Mouse (Mus musculus): ENCODE data around the gene Kcnk16.
"Not testable (repeated sequence)": the region's sequence is repeated elsewhere in the genome, so short reads cannot be mapped to it uniquely, and the experiment has no call there.

Kcnk16 gene

DNA sequence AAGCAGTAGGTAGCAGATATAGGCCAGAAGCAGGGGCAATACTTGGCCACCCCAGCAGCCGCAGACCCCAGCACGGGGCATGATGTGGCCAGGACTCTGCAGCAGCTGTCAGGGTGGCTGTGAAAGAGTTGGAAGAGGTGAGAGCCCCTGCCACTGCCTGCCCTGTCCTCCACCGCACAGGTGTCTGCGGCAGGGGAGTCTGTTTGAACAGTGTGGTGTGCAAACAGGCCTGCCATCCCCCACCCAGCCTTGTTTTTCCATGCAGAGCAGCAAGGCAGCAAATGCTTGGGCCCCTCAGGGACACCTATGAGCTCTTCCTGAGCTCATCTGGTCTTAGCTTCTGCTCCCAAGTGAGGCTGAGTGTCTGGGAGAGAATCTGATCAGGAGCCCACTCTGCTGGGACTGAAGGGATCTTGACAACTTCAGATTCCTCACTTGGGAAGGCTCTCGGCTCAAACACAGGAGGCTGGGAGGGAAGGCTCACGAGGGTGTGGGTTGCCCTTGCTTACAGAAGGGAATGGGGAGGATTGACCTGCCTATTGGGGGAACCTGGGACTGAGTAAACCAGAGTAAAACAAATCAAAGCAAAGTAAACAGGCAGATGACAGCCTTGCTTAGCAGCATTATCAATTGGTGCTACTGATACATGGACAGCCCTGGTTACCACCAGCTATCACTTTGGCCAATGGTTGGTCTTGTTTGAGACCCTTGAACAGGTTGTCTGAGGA, at the start of gene Kcnk16:
Gene Kcnk16 (minus strand): TSS at position 118 of the 728 bp plus-strand sequence.
- DNase-seq (ENCODE audit: low read depth, low spot score): no peak

DNA sequence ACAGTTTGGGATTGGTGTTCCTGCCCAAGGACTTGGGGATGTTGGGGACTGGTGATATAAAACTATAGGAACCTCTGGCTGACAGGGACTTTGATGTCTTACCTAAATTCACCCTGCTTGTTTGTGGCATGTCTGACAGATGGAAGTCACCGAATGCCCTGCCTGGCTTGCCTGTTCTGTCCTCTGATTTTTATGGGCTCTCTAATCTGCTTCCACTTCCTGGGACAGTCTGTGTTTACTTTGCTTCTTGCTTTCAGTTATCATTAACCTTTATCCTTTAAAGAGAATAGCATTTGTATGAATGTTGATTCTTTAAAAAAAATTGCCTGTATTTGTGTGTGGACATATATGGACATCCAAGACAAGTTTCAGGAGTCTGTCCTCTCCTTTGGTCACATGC, 46.1 kb upstream of the Kcnk16 start:
- no peak for DNase-seq (ENCODE audit: low read depth, low spot score)

DNA sequence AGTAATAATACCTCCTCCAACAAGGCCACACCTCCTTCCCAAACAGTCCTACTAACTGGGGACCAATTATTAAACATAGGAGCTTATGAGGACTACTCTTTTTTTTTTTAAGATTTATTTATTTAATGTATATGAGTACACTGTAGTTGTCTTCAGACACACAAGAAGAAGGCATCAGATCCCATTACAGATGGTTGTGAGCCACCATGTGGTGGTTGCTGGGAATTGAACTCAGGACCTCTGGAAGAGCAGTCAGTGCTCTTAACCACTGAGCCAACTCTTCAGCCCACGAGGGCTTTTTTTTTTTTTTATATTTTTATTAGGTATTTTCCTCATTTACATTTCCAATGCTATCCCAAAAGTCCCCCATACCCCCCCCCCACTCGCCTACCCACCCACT, 36.1 kb upstream of the Kcnk16 start:
- not testable (repeated sequence) for DNase-seq (ENCODE audit: low read depth, low spot score)

DNA sequence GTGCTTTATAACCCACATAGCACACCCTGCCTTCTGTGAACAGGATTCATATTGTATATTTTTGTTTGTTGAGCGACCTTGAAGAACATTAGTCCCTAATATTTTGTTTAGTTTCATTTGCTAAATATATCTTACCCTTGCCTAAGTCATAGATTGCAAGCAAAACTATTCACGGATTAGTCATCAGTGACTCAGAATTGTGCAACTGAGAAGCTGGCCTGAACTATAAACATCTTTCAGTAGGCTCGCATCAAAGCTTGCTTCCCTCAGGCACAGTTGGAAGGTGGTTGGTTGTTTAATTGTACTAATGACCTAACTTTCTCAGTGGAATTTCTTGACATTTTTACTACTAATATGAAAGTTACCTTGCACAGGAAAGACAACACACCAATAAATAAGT, 29.1 kb upstream of the Kcnk16 start:
- DNase-seq (ENCODE audit: low read depth, low spot score): no peak

DNA sequence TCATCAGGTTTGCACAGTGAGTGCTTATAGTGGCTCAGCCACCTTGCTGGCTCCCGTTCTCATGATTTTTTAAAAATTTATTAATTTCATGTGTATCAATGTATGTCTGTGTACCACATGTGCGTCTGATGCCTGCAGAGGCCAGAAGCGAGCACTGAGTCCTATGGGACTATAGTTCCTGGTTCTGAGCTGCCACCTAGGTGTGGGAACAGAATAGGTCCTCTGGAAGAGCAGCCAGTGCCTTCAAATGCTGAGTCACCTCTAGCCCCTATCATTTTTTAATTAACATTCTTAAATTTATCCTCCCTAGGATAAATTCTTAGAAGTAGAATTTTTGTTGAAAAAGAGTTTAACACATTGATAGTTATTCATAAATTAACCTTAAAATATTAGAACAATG, 28.6 kb upstream of the Kcnk16 start:
- no peak for DNase-seq (ENCODE audit: low read depth, low spot score)

DNA sequence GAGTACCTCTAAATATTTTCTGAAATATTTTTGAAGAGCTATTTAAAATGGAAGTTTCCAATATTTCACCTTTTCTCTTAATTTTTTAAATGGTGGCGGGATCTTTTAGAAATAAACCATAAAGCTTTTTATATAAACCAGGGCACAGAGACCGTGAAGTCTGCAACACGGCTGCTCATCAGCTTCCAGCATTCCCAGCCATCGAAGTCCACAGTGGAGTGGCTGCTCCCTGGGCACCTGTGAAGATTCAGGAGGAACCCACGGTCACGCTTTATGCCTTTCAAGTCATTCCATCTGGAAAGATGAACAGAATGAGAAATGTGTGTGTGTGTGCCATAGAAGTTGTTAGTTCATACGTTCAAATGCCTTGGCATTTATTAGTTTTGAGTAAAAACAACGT, 25.9 kb upstream of the Kcnk16 start:
- DNase-seq (ENCODE audit: low read depth, low spot score): no peak

DNA sequence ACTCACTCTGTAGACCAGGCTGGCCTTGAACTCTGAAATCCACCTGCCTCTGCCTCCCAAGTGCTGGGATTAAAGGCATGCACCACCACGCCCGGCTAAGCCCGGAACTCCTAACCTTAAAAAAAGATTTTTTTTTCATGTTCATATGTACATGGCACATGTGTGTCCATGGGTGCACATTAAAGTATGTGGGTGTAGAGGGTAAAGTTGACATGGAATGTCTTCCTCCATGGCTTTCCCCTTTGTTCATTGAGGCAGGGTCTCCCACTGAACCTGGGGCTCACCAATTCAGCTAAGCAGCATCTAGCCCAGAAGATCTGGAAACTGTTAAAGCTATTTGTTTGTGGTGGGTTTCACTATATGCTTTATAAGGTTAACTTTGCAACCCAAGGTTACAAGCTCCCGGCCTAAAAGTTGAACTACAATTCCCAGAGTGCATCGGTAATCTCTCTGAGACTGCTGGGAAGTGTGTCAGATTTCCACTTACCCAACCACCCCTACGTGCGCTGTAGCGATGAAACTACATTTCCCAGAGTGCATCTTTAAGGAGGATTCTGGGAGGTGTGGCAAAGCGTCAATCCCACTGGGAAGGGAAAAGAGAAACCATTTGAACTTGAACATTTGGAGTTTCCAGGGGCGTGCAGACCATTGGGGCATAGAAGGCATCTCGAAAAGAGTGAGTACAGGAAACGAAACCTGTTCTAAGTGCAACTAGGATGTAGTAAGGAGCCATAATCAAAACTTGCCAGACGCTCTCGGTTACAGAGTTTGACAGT, 25.3 kb upstream of the Kcnk16 start, which contains the start of gene Nudt13:
Gene Nudt13 (plus strand): TSS at position 581 of the 776 bp plus-strand sequence.
- peak; percentile 82 for DNase-seq (ENCODE audit: low read depth, low spot score)

DNA sequence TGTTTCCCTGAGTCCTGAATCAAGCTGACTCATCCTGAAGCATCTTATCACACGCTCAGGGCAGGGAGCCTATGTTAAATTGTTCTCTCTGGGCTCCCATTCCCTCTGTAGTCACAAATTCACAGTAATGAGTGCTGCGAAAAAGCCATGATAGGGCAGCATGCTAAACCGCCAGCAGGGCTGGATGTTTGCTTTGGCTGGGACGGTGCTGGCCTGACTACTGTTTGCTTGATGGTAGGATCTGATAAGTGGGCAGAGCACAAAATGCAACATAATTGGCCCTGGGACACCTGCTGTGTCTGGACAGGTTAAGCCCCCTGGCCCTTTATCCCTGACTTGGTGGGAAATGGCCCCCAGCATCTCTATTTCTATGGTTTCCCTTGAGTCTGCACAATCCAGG, 22.4 kb upstream of the Kcnk16 start:
- DNase-seq (ENCODE audit: low read depth, low spot score): no peak

DNA sequence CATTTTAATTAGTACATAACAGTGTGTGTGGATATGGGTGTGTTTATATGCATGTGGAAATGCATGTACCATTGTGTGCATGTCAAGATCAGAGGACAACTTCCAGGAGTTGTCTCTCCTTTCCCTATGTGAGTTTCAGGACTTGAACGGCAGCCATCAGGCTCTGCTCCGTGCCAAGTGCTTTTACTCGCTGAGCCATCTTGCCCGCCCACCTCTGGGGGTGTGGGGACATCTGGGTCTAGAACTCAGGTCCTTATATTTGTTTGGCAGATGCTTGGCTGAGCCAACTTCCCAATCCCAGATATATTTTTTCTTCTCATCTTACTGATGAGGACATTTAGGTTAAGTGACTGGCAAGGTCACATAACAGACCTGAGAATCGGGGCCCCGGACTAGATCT, 578 bp downstream of the Kcnk16 start:
- DNase-seq (ENCODE audit: low read depth, low spot score): no peak

DNA sequence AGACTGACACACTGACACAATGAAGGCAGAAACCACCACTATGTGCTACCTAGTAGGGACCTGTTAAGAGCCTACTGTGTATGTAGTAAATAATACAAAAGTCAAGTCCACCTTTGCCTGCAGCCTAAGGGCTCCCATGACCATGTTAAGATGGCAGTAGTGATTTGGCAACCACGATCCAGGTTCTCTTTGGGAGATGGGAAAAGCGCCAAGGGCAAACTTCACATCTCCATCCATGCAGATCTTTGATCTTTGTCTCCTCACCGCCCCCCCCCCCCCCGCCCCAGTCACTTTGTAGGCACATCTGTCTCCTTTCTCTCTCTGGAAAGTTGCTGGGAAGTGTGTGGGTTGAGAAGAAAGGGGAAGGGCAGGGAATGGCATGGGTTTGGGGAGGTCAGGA, 6.7 kb downstream of the Kcnk16 start:
- DNase-seq (ENCODE audit: low read depth, low spot score): no peak

DNA sequence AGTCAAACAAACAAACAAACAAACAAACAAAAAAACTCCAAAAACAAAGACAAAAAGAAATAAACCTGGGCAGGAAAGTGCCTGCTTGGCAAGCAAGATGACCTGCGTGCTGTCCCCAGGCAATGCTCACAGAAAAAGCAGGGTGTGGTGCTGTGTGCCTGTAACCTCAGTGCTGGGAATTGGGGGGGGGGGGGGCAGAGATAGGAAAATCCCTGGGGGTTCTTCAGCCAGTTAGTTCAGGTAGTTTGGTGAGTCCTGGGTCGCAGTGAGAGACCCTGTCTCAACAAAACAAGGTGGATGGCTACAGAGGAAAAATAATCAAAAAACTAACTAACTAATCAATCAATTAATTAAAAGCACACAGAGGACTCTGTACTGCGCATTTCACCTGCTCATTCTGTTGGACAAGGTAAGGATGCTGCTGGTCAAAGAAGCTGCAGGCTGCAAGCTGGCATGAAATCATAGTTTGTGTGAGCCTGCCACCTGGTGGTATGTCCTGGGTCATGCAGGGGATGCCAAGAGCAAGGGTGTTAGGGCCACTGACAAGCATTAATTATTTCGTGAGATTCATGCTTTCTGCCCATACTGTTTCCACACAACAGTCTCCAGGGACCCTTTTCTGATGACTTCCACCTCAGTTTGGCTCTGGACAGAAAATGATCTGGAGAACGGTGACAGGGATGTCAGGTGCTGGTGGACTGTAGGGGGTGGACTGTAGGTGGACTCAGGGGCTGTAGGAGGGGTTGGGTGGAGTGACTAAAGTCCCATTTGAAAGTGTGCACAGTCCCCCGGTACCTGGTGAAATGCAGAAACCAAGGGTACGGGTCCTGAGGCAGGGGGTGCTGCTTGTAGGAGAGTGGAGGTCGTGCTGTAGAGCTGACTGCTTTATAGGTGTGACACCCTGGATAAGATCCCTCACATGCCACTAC, 10.6 kb downstream of the Kcnk16 start:
- DNase-seq (ENCODE audit: low read depth, low spot score): peak; percentile 64

DNA sequence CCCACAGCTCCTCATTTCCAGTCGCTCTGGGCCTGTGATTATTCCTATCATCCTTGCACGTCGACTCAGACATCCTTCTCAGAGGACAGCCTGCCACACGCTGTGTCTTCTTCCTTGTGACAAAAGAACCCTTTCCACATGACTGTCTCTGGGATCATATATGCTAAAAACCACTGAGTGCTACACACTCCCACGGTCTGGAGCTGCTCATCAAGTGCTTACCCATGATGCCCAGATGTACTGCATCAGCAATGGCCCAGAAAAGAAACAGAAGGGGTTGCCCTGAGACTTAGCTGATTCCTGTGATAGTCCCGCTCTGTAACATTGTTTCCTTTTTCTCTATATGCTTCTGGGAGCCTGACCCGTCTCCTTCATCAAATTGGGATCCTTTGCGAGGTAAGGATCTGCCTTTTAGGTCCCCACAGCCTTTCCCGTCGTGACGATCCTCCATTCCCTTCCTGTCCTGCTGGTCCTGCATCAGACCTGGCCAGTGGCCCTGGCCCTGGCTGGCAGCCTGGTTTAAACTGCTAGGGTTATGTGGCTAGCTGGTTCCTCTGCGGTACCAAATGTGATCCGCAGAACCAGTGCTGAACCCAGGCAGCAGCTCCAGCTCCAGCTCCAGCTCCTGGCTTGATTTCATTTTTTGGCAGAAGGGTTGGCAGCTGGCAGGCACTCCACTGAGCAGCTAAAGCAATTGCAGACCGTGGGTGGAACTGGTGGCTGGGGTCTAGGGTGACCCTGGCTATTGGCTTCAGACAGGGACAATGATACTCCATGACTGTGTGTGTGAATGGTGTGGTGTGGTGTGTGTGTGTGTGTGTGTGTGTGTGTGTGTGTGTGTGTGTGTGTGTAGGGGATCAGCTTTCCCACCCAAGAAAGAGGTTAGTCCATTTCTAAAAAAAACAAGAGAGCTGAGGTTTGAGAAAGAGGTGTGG, 18.5 kb downstream of the Kcnk16 start:
- no peak for DNase-seq (ENCODE audit: low read depth, low spot score)

DNA sequence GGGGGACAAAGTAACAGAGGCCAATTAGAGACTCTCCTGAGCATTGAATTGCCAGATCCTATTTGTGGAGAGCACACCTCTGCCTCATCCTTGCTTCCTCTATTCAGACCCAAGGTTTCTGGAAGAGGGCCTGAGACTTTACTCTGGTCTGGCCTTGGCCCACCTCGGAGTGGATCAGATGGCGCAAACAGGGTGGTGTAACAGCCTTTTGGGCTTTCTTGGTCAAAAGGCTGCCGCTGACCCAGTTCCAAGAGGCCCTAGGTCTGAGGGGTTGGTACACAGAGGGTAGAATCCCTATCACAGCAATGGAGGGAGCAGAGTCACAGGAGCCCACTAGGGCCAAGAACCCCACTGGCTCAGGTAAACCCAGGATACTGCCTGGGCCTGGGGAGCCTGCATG, 21.0 kb downstream of the Kcnk16 start:
- no peak for DNase-seq (ENCODE audit: low read depth, low spot score)

DNA sequence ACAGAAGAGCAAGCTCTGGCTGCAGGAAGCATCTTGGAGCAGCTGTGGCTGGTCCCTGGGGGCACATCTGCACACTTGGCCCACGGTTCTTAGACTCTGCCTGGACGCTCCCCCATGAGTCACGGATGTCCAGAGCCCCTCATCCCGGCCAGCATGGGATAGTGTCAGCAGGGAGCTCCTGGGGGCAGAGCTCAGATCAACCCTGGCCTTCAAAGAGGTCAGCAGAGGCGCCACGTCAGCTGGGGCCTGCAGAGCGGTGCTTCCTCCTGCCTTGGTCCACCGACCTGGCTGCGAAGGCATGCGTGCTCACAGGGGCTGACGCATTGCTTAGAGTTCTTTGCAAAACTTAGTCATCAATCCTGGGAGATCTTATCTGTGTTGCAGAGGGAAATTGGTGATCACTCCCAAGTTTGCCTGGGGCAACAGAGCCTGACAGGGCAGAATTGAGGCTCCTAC, 22.2 kb downstream of the Kcnk16 start:
- DNase-seq (ENCODE audit: low read depth, low spot score): no peak

DNA sequence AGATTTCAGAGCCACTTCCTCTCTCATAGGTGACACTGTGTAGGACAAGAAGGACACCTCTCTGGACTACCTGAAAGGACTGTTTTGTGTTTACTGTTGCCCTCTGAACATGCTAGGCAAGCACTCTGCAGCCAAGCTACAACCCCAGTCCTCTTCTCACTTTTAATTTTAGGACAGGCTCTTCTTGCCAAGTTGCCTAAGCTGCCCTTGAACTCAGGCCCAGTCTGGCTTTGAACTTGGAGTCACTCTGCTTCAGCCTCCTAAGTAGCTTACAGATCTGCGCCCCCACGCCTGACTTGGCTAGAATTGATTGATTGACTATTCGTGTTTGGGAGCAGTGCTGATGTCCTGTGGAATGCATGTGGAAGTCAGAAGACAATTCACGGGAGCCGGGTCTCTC, 23.1 kb downstream of the Kcnk16 start:
- DNase-seq (ENCODE audit: low read depth, low spot score): no peak

DNA sequence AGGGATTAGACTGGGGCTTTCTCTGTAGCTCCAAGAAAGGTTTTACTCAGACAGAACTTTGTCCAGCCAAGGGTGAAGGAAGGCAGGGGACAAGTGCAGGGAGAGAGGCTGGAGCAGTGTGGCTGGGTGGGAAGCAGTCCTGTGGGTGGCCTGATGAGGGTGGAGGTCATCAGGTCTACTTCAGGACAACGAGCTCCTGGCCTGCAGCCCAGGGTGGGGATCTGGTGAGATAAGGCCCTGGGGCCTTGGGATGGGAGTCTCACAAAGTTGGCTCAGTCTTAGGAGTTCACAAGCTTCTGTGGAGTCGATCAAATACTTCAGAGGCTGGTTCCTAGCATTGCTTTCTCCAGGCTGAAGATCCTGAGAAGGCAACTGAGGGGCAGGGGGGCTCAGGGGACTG, 23.7 kb downstream of the Kcnk16 start:
- no peak for DNase-seq (ENCODE audit: low read depth, low spot score)

DNA sequence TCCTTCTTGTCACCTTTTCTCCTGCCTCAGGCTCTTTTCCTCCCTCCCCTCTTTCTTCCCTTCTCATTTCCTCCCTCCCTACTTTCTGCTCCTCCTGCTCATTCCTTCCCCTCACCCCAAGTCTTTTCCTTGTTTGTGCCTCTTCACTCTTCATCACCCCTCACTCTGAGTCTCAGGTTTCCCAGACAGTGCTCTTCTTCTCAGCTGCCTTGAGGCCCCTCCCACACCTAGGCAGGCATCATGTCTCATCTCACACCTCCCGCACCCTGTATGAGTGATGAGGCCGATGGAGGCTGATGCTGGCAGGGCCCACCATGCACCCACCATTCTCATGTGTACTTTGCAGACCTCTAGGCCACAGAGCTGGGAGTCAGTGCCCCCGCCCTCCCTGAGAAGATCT, 25.8 kb downstream of the Kcnk16 start:
- no peak for DNase-seq (ENCODE audit: low read depth, low spot score)

DNA sequence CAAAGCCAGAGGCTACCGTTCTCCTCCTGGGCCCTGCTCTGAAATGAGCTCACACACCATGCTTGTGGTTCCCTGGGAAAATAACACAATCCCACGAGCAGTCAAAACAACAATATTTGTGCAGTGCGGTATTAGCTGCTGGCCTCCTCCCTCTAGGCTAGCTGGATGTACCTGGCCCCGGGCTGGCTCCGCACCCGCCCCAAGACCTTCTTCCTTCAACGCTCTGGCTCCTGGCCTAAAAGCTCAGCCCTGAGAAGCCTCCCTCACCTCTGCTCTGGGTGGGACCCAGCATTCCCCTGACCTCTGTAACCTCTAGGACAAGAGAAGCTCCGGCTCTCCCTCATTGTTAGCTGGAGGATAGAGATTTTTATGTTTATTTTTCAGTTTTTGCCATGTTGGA, 26.5 kb downstream of the Kcnk16 start:
- DNase-seq (ENCODE audit: low read depth, low spot score): no peak

DNA sequence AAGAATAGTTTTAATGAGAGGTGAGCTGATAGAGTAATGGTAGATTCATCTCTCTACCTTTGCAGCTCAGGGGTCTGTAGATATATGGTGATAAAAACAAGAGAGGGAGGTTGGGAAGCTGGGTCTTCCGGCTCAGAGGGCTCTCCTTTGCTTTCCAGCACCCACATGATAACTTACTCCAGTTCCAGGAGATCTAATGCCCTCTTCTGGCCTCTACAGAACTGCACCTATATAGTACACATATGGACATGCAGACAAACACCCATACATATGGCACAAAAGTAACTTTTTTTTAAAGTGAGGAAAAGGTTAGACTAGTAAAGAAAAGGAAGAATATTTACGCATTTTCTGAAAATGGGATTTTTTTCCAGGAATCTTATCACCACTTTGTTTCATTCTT, 34.6 kb downstream of the Kcnk16 start:
- DNase-seq (ENCODE audit: low read depth, low spot score): no peak

DNA sequence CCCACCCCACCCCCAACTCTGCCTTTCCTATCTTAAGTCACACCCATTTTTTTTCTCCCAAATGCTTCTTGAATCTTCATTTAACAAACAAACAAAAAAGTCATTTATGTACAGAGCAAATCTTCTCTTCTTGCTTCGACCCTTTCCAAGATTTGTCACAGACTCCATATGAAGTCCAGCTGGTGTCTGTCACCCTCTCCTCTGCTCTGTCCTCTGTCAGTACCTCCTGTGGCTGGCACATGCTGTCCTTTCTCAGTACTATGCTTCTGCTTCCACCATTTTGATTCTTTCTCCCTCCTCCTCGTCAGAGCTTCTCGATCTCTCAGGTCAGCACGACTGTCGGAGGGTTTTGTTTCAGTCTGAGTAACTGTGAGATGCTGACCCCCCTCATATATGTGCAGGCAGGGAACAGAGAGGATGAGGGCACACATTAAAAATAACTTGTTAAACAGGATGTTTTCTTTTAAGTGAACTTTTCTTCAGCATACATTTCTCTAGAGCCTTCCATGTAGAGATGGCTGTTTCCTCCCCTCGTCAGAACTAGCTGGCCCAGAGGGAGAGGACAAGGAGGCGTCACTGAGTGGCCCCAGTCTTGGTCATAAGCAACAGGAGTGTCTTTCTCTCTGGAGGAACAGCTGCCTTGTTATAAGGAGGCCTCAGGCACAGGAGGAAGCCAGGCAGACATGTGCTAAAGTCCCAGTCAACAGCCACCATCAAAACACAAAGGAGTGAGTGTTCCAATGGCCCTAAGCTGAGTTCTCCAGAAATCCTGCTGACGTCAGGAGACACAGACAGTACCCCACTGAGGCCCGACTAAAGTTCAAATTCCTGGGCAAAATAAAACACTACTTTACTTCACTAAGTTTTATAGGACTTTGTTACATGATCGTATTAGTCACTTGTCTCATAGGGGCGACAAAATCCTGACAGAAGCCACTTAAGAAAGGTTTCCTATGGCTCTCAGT, 35.7 kb downstream of the Kcnk16 start:
- no peak for DNase-seq (ENCODE audit: low read depth, low spot score)
